Mouse (Mus musculus) forebrain, embryonic 11.5 days (tissue): ENCODE measurements around the gene Phf21a. TPM values are rescaled to one million over a fixed set of nuclear protein-coding genes. Genes with fewer than 3 reads are reported as not detected.
"Not testable (repeated sequence)": the region's sequence is repeated elsewhere in the genome, so short reads cannot be mapped to it uniquely, and the experiment has no call there.

Experiments
- ATAC-seq: fragments of 200-750 bp; cut with Nextera tagmentation; replicated peaks from 2 replicates; pipeline ENCODE4 v1.8.0; 2017; ENCODE audit warnings: moderate TSS enrichment; ENCODE audit not compliant: low FRiP score
- DNase-seq: peaks from one replicate; pipeline ENCODE4 v3.0.0-alpha.2; 2017; ENCODE audit warnings: low spot score
- H3K27ac ChIP-seq: fragments of 300-500 bp; sonication (generic); 2 replicates; pipeline ENCODE4 v1.5.1; 2014; ENCODE audit warnings: low read depth, low read length
- H3K27me3 ChIP-seq: fragments of 300-500 bp; sonication (generic); 2 replicates; pipeline ENCODE4 v1.6.1; 2014; ENCODE audit warnings: mild to moderate bottlenecking, low read length, mixed read lengths; ENCODE audit not compliant: control insufficient read depth, insufficient read depth
- H3K36me3 ChIP-seq: fragments of 300-500 bp; sonication (generic); 2 replicates; pipeline ENCODE4 v1.6.1; 2014; ENCODE audit warnings: mild to moderate bottlenecking, low read length, moderate library complexity, mixed read lengths; ENCODE audit not compliant: control insufficient read depth, insufficient read depth
- H3K4me1 ChIP-seq: fragments of 300-500 bp; sonication (generic); replicated peaks from 2 replicates; pipeline ENCODE4 v1.6.1; 2014; ENCODE audit warnings: low read length, mixed read lengths; ENCODE audit not compliant: control insufficient read depth, insufficient read depth
- H3K4me2 ChIP-seq: fragments of 300-500 bp; sonication (generic); 2 replicates; pipeline ENCODE4 v1.6.1; 2014; ENCODE audit warnings: low read depth, mild to moderate bottlenecking, low read length, moderate library complexity, mixed read lengths; ENCODE audit not compliant: severe bottlenecking
- H3K4me3 ChIP-seq: fragments of 300-500 bp; sonication (generic); 2 replicates; pipeline ENCODE4 v1.5.1; 2014; ENCODE audit warnings: low read depth, low read length
- H3K9ac ChIP-seq: fragments of 300-500 bp; sonication (generic); 2 replicates; pipeline ENCODE4 v1.6.1; 2014; ENCODE audit warnings: low read length
- H3K9me3 ChIP-seq: fragments of 300-500 bp; sonication (generic); 2 replicates; pipeline ENCODE4 v1.6.1; 2016; ENCODE audit warnings: low read length, mixed read lengths; ENCODE audit not compliant: control insufficient read depth
- WGBS: fragments of 180-500 bp; shearing (Covaris S2); extraction: QIAGEN DNeasy Blood & Tissue Kit; methylation state at CpG from one replicate; pipeline ENCODE4 v1.1.7; 2014; 5-methylcytosine and 5-hydroxymethylcytosine counted together
- polyA plus RNA-seq: library from polyadenylated mRNA; unstranded; fragments of >200 nt; fragmentation: Nextera tagmentation; extraction: Ambion mirVana; gene quantifications from 2 replicates; pipeline ENCODE4 v1.2.1, GENCODE M21; 2014

The Phf21a gene
- polyA plus RNA-seq, 1 experiment from 2014 or later: 37.6 TPM

- no peaks in the 10 kb centered on the region for H3K27me3 ChIP-seq
- WGBS: 93% methylated on average over 4 of the region's 4 CpGs
- no peaks in the 10 kb centered on the region for H3K36me3 ChIP-seq
- no peak overlapping the region for H3K27ac ChIP-seq
- no peak overlapping the region for H3K4me2 ChIP-seq
- H3K9me3 ChIP-seq: no peaks in the 10 kb centered on the region
- no peaks in the 10 kb centered on the region for H3K4me1 ChIP-seq
- H3K9ac ChIP-seq: no peak overlapping the region
- no peak overlapping the region for H3K4me3 ChIP-seq
- ATAC-seq (no peak), DNase-seq (no peak)
These were observed 3.1 kb upstream of the Phf21a start for GRCm38 (mm10) chr2:92089782-92090181.

- not testable (repeated sequence) for H3K27ac ChIP-seq, H3K27me3 ChIP-seq, H3K9ac ChIP-seq, DNase-seq, H3K4me2 ChIP-seq, ATAC-seq, H3K4me3 ChIP-seq, H3K4me1 ChIP-seq, H3K9me3 ChIP-seq, H3K36me3 ChIP-seq
- 90% methylated on average over 2 of the region's 2 CpGs for WGBS
These were observed 586 bp downstream of the Phf21a start for GRCm38 (mm10) chr2:92093503-92093902.

DNA sequence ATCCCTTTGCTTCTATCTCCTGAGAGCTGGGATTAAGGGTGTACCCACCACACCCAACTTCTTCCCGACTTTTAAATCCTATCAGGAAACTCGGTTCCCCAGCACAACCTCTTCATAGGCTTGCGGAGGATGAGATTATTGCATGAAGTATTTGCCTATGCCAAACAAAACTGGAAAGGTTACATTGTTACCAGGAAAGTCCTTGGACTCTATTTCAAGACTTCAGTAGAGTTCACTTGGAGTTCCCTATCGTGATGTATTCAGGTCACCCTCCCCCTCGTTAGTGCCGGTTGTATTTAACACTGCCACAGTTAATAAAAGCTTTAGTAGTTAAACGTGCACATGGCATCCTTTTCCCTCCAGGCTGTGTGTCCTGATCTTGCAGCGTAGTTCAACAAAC lies 1.2 kb downstream of the Phf21a start:
- DNase-seq: no peak
- H3K36me3 ChIP-seq: no peaks in the 10 kb centered on the region
- H3K4me1 ChIP-seq: no peaks in the 10 kb centered on the region
- H3K9ac ChIP-seq: no peak overlapping the region
- 57% methylated on average over 8 of the region's 8 CpGs for WGBS
- no peak overlapping the region for H3K4me2 ChIP-seq
- ATAC-seq: no peak
- no peak overlapping the region for H3K4me3 ChIP-seq
- no peak overlapping the region for H3K27ac ChIP-seq
- H3K27me3 ChIP-seq: no peaks in the 10 kb centered on the region
- no peaks in the 10 kb centered on the region for H3K9me3 ChIP-seq

- no peak overlapping the region for H3K4me2 ChIP-seq
- H3K9me3 ChIP-seq: peaks cover 2% of the 10 kb centered on the region; the same call in 1 of the 2 replicates
- DNase-seq (no peak), ATAC-seq (no peak)
- WGBS: 86% methylated on average over 6 of the region's 6 CpGs
- H3K4me1 ChIP-seq: no peaks in the 10 kb centered on the region
- no peaks in the 10 kb centered on the region for H3K27me3 ChIP-seq
- no peak overlapping the region for H3K27ac ChIP-seq
- no peak overlapping the region for H3K4me3 ChIP-seq
- no peaks in the 10 kb centered on the region for H3K36me3 ChIP-seq
- no peak overlapping the region for H3K9ac ChIP-seq
These were observed 7.9 kb downstream of the Phf21a start for GRCm38 (mm10) chr2:92100768-92101167.

DNA sequence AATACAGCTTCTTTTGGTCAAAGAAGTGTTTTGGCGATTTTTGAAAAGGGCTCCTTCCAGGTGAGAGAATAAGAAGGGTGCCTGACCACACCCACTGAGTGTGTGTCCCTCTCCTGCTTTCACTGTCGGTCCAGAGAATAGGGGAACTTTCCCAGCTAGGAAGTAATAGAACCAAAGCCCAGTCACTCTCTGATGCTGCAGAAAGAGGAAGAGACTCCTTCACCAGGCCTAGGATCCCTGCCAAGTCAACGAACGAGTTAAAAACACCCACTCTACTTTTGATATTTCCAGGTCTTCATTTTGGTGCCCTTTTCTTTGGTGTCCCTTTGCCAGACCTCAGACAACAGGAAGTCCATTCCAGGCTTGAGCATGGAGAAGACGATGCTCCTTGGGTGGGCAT lies 31.6 kb downstream of the Phf21a start:
- no peak overlapping the region for H3K4me3 ChIP-seq
- 82% methylated on average over 5 of the region's 5 CpGs for WGBS
- H3K27me3 ChIP-seq: no peaks in the 10 kb centered on the region
- H3K4me2 ChIP-seq: no peak overlapping the region
- no peaks in the 10 kb centered on the region for H3K36me3 ChIP-seq
- DNase-seq: no peak
- ATAC-seq: no peak
- no peaks in the 10 kb centered on the region for H3K4me1 ChIP-seq
- H3K9me3 ChIP-seq: no peaks in the 10 kb centered on the region
- no peak overlapping the region for H3K27ac ChIP-seq
- H3K9ac ChIP-seq: no peak overlapping the region

GRCm38 (mm10) chr2:92125330-92125729 lies 32.4 kb downstream of the Phf21a start:
- H3K9ac ChIP-seq: no peak overlapping the region
- no peaks in the 10 kb centered on the region for H3K27me3 ChIP-seq
- no peak for ATAC-seq
- H3K4me2 ChIP-seq: no peak overlapping the region
- no peak overlapping the region for H3K27ac ChIP-seq
- H3K4me1 ChIP-seq: no peaks in the 10 kb centered on the region
- H3K4me3 ChIP-seq: no peak overlapping the region
- no peaks in the 10 kb centered on the region for H3K36me3 ChIP-seq
- no peaks in the 10 kb centered on the region for H3K9me3 ChIP-seq
- 91% methylated on average over 8 of the region's 8 CpGs for WGBS
- DNase-seq: no peak

- no peaks in the 10 kb centered on the region for H3K9me3 ChIP-seq
- no peaks in the 10 kb centered on the region for H3K4me1 ChIP-seq
- 94% methylated on average over 7 of the region's 7 CpGs for WGBS
- H3K27me3 ChIP-seq: no peaks in the 10 kb centered on the region
- no peaks in the 10 kb centered on the region for H3K36me3 ChIP-seq
- no peak overlapping the region for H3K27ac ChIP-seq
- H3K9ac ChIP-seq: no peak overlapping the region
- H3K4me2 ChIP-seq: no peak overlapping the region
- H3K4me3 ChIP-seq: no peak overlapping the region
- DNase-seq (no peak), ATAC-seq (no peak)
These were observed 37.2 kb downstream of the Phf21a start for GRCm38 (mm10) chr2:92130071-92130470.

- peaks cover 7% of the 10 kb centered on the region; the same call in 1 of the 2 replicates for H3K4me1 ChIP-seq
- H3K36me3 ChIP-seq: no peaks in the 10 kb centered on the region
- ATAC-seq: no peak
- H3K4me2 ChIP-seq: no peak overlapping the region
- H3K4me3 ChIP-seq: no peak overlapping the region
- DNase-seq: no peak
- H3K9ac ChIP-seq: no peak overlapping the region
- H3K9me3 ChIP-seq: no peaks in the 10 kb centered on the region
- no peak overlapping the region for H3K27ac ChIP-seq
- no peaks in the 10 kb centered on the region for H3K27me3 ChIP-seq
These were observed 45.8 kb downstream of the Phf21a start for GRCm38 (mm10) chr2:92138736-92139135.

- H3K4me1 ChIP-seq: peaks cover 7% of the 10 kb centered on the region; the same call in 1 of the 2 replicates
- no peak overlapping the region for H3K4me2 ChIP-seq
- H3K9me3 ChIP-seq: no peaks in the 10 kb centered on the region
- DNase-seq: no peak
- no peak overlapping the region for H3K9ac ChIP-seq
- no peak overlapping the region for H3K27ac ChIP-seq
- no peaks in the 10 kb centered on the region for H3K36me3 ChIP-seq
- H3K27me3 ChIP-seq: no peaks in the 10 kb centered on the region
- H3K4me3 ChIP-seq: no peak overlapping the region
- no peak for ATAC-seq
These were observed 46.4 kb downstream of the Phf21a start for GRCm38 (mm10) chr2:92139365-92139764.
